Mouse (Mus musculus) layer of hippocampus, adult 9-10 months (tissue): ENCODE results near the gene Chchd6.

ENCODE experiments used
- DNase-seq: peaks from one replicate; pipeline ENCODE4 v3.0.0; 2022; ENCODE audit warnings: low spot score

Chchd6 gene

DNA sequence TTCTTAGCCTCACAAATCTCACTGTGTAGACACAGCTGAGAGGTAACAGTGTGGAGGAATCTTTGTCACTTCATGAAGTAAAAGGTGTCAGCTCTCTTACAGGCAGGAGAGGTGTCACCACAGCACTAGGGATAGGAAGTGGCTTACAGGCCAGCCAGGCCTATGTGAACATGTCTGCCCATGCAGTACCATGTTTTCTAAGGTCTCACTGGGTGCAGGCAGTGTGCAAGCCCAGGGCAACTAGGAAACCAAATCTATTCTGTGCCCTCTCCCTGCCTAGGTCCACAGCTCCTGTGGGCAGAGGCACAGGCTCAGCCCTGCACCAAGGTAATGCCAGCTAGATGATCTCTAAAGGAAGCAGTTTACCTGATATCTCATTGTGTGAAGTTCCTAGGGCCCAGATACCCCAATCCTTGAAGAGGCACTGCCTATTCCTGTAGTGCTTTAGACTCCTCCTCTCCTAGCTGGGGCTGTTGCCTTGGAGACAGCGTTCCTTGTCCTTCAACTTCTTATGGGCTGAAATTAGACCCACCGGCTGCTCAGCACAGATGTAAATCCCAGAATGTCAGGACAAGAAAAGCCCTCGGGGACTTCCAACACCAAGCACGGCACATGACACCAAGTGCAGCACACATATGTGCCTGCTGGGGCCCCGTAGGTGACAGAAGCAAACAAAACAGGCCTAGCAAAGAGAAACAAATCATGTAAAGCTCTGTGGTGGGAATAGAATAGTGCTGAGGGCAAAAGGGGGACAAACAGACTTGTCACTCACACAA, 10.6 kb downstream of the Chchd6 start:
- peak; percentile 25 for DNase-seq

DNA sequence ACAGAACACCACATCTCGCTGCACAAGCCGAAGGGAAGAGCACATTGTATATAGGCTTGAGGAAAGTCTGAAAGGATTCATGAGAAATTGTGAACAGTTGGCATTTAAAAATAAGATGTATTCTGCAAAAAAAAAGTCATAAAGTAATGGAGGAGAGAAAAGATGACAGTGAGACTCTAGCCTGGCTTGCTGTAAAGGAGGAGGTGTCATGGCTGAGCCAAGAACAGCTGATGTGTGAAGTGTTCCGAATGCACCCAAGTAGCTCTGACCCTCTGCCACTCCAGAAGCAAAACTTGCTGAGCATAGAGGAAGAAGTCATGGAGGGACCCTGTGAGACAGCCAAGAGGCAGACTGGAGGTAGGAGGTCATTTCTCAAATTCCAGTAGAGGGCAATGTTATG, 12.3 kb downstream of the Chchd6 start:
- no peak for DNase-seq

DNA sequence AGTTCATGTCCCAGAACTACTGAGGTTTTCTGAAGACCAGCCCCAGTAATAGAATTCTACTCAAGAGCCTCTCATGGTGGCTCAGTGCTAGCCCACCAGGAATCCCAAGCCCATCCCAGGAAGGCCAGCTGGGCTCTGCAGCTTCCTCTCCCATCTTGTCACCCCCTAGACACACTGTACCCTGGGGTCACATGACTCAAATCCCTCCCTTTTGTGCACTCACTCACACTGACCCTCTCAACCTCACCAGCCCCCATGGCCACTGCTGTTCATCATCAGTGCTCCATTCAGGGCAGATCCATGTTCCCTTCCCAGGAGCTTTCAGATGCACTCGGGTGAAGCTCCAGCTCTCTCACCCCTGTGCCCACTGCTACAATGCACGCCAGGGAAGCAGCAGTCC, 20.8 kb downstream of the Chchd6 start:
- no peak for DNase-seq

DNA sequence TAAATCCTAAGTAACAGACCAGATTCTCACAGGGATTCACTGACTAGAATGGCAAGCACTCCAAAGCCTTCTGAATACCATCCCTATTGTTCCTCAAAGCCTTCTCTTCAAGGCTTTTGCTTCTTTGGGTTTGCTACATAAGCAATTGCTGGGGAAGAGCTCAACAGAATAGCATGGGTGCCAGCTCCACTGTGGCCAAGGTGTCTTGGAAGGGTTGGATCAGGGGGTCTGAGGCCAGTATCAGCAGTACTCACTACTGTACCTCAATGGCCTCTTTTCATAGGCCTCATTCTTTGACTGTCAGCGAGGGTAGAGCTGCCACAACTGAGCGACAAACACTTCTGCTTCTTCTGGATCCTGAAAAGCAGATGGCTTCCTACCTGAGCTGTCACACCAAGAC, 21.7 kb downstream of the Chchd6 start:
- DNase-seq, result no peak

DNA sequence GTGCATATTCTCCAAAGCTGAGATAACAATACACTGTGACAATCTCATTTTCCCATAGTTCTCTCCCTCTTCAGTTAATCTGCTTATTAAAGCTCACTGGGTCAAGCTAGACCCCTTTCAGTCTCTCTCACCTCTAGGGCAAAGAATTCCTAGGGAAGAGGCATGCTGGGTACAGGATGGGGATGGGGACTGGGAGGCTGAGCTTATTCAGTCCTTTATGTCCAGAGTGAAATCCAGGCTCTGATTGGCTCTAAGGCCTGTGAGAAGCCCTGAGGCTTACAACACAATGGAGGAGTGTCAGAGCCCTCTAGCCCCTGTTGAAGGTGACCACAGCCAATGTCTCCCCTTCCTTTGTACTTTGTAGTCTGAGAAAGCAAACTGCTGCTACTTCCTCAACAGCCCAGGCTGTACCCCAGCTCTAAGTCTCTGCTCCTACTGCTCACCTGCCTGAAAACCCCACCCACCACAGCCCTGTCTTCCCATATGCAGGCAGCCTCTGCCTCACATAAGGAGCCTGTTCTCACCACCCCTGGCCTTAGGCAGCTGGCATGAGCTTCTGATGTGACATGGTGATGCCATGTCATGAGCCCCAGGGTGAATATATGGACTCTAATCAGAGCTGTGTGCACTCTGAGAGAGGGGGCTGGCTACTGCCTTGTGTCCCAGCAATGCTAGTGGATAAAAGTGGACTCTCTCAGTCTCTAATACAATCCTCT, 22.4 kb downstream of the Chchd6 start:
- DNase-seq, result no peak

DNA sequence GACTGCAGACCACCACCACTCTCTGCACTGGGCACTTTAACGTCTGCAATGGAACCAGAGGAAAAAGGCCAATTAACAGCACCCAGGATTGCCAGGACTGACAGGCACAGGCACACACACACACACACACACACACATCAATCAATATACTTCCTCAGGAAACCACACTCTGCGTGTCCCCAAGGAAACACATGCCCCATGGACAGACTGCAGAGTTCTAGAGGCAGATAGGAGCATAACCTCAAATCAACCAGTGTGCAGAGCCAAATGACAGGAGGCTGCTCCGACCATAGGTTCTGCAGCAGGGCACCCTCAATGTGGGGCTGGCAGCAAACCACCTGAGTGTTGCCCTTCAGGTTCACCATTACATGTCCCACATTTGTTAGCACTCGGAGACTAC, 26.1 kb downstream of the Chchd6 start:
- no peak for DNase-seq

DNA sequence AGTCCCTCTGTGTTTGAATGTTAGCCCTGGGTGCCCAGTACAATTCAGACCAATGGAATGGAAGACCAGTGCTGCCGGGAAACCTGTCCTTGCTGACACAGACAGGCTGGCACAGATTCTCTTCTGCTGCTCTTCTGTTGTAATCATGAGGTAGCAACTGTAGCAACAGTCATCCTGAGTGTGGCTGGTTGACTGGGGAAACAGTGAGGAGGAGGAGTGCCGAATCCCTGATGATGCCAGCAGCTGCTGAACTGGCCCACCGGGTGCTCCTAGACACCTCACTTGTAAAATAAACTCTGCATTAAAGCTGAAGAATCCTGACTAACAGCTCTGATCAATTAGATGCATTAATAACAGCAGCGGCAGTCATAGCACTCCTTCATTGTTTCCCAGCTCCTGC, 28.7 kb downstream of the Chchd6 start:
- no peak for DNase-seq

DNA sequence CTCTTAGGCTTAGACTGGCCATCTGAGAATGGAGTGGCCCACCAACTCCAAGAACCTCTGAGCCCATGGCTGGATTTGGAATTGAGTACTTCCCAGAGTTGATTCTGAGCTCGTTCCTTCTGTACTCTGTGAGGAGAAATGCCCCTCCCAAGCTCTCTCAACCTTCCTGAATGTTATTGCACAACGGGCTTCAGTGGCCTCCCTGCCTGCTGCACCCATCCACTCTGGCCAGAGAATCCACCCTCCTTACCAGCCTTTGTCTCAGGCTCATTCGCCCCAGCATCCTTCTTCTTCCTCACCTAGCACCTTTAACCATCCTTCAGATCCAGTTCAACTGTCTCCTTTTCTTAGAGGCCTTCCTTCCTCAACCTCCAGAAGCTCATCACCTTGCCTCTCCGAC, 32.1 kb downstream of the Chchd6 start:
- no peak for DNase-seq

DNA sequence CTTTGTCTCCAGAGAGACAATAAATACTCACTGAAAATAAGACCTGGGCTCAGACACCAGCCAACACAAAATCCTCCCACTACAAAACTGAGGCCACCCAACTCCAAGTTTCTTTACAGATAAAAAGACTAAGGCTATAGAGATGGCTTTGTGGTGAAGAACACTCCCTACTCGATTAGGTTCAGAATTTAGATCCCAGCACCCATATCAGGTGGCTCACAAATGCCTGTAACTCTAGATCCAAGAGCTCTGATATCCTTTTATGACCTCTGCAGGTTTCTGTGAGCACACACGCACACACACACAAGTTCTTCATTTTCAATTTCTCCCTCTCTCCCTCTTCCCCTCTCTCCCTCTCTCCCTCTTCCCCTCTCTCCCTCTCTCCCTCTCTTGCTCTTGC, 34.6 kb downstream of the Chchd6 start:
- DNase-seq, result no peak

DNA sequence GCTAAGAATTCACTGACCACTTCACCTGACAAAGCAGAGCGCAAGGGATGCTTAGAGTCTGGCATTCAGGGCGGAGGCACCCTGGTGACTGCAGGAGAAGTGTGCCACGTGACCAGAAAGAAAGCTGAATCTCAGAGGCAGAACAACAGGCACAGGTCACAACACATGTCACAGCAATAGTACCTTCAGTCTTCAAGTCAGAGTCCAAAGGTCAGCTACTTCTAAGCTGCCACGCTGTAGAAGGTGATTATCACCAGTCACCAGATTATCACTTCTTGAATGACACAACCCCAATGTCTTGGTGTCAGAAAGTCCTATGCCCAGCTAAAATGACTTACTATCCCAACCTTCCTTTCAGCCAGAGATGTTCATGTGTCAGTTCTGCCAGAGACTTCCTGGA, 37.8 kb downstream of the Chchd6 start:
- no peak for DNase-seq

DNA sequence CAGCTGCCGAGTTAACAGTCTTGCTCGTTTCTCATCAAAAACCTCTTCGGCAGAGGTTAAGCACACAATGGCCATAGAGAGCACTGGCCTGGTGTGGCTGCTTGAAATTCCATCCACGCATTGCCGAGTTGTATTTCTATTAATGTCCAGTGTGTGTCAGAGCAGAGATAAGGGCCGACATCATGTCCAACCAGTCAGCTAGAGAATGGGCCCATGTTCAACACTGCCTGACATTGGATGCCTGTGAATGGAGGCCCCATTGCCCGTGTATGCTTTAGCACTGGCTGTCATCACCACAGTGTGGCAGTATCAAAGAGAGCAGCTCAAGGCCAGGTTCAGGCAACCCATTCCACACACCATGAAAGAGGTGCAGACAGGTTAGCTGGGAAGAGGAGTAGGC, 38.9 kb downstream of the Chchd6 start:
- DNase-seq, result no peak

DNA sequence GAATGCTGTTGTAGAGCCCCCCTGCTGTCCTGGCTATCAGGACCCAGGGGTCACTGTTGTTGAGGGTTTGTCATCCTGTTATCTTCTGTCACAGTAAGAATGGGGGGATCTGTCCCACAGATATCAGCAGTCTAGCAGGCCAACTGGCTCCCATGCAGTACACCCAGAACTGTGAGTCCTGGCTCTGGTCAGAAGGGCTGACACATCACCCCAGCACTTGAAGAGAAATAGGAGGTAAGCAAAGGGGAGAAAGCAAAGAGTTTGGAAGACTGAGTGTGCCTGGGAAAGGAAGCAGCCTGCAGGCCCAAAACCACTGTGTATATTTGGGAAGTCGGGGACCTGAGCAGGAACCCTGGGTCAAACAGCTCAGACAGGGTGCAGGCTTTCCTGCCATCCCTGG, 39.5 kb downstream of the Chchd6 start:
- DNase-seq, result no peak

DNA sequence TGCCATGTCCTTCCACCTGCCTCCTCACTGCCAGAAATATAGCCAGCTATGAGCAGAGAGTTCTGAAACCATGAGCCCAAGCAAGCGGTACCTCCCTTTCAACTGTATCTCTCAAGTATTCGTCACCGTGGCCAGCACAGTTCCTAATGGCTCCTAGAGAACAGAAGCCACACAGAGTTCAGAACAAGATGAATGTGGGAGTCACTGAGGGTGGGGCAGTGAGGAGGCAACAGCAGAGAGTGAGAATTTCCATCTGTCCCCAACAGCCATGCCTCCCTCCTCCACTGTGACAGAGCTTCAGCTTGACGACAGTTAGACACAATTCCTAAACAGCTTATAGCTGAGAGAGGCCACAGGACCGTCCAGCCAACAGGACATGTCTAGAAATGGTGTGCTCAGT, 41.4 kb downstream of the Chchd6 start:
- no peak for DNase-seq

DNA sequence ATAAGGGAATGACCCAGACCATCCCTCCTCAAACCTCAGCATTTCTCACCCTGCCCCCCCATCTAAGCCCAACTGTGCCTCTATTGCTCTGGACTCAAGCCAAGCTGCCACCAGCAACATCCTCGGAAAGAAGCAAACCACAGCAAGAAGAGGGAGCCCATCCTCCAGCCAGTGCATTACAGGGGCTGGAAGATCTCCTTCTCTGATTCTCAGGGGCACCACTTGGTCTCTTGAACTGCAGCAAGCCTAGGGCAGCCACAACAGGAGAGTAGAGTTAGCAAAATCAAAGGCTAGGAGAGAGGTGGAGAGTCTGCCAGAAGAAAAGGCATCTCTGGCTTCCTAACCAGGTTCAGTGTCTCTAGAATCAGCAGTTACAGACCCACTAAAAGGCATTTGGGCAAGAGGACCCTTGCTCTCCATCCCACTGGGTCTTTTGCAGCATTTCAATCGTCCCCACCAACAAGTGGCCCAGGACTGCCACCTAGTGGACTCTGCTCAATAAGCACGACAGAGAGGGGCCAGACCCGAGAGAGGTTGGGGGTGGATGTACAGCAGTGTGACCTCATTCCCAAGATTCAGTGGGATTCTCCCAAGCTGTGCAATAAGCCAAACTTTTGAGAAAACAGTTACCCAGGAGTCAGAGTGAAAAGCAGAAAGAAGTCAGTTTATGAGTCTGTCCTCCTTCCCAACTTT, 42.3 kb downstream of the Chchd6 start:
- peak; percentile 77 for DNase-seq

DNA sequence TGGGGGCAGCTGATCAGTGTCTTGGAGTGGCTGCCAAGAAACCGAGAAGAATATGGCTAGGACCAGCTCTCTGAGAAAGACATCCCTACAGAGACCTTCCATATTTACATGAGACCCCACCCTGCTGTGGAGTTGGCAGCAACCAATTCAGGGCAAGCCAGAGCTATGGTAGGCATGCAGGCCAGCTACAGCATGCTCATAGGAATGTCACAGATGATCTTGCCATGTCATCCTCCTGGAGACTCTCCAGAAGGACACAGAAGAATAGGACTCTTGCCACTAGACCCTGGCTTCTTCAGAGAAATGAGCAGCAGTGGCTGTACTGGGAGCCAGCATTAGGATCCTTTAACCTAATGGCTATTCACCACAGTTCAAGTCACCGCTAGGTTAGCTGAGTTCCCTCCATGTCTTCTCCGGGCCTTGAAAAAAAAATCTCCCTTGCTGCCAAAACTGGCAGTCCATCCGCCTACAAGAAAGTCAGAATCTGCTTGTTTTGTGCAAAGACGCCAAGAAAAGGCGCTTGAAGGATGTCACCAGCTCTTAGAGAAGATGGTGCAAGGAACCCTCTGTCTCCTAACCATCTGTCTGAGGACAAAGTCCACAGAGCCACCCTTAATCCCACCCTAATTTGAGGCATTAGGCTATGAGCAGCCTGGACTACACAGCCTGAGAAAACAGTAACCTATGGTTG, 43.0 kb downstream of the Chchd6 start:
- DNase-seq, result no peak

DNA sequence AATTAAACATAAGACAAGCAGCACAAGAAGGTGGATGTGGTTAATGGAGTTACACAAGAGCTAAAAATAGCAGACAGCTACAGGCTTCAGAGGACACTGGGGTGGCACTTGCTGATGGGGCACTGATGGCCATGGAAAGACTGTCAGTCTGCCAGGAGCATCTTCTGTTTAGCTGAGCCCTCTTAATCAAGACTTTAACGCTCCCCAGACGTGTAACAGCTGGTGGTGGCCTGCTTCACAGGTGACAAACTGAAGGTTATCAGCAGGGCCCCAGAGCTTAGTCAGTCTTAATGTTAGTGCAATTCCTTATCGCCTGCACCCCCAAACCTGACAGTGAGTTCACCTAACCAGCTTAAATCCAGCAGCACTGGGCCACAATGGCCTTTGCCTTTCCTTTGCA, 46.3 kb downstream of the Chchd6 start:
- DNase-seq, result no peak

DNA sequence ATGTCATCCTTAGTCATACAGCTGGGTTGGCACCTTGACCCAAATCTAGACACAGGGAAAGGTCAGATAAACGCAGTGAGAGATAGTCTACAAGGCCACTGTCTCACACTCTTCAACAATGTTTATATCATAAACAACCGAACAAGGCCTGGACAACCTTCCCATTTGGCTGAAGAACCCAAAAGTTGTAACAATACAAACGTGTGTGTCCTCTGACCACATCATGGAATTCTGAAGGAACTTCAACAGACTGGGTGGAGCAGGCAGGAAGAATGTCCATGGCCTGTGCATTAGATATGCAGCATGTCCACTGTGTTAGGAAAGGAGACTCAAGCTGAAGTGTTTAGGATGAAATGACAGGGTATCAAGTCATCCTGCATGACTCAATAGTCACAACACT, 47.5 kb downstream of the Chchd6 start:
- DNase-seq, result no peak

DNA sequence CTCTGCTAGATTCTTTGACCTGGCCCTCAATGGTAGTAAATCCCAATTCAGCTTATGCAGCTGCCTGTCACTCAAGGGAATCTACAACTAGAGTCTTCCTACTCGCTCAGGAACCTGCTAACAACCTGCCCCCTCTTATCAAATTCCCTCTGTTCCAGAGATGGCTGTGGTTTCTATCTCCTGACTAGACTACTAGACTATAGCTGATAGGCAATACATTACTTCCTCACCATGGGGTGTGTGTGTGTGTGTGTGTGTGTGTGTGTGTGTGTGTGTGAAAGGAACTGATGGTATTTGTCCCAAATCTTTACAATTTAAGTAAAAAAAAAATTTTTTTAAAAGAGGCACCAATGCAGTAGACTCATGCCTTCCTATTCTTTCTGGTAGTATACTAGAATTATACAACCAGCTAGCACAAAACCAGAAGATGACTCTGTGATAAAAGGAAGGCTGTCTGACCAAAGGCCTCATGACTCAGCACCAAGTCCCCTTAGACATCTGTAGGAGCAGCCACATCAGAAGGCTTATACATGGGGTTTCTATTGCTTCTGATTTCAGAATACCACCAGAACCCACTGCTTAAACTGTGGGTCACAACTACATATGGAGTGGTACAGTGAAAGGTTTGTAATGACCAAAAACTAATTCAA, 57.2 kb downstream of the Chchd6 start:
- DNase-seq, result no peak

DNA sequence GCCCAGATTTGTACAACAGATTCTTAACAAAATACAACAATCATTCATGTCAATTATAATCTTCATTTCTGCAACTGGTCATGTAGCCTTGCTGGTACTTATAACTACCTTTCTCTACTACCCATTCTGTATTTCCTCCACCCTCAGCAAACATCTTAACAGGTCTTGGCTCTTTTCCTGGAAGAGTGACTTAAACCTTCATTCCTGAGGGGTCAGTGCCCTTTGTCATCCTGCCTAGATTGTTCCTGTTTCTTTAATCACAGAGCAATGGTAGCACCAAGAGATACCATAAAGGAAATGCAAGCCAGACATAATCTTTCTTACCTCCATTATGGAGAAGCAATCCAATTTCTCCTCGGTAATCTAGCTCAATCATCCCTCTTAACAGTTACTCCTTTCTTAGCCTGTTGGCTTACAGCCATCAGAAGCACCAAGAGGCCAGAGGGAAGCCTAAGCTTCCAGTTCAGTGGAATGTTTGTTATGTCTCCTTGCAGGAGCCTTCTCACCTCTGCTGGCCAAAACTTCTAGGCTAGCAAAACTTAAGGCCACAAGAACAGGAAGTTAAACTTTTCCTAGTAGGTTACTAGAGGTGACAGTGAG, 59.7 kb downstream of the Chchd6 start:
- DNase-seq, result no peak

DNA sequence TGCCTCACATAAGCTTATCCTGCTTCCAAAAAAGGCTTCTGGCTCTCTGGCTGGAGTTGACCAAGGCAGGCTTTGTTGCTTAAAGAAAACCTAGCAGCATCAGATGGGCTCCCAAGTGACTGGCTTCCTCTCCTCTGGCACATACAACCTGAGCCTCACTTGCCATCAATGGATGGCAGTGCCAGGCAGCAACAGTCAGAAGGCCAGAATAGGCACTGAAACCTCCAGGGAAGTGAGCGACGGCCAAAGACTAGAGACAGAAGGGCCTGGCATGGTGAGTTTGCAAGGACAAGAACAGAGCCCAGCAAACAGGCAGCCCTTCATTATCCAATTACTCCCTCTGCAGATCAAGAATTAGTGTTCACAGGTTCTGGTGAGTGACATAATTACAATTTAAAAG, 70.7 kb downstream of the Chchd6 start:
- no peak for DNase-seq

DNA sequence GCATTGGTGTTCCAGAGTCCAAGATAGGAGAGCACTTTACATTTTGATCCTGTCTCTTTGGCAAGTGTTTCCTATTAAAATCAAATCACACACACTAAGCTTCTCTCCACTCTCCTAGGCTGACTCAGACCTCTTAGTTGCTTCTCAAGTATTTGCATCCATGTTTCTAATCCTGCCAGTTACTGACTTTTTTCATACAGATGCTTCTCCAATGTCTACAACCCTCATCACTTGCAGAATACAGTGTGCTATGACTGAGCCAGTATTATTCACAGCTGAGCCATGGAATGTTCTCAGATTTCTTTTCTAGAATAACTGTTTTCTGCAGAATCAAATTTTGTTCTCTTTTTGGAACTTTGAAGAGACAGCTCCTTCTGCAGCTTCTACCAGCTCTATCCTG, 85.3 kb downstream of the Chchd6 start:
- DNase-seq, result no peak

DNA sequence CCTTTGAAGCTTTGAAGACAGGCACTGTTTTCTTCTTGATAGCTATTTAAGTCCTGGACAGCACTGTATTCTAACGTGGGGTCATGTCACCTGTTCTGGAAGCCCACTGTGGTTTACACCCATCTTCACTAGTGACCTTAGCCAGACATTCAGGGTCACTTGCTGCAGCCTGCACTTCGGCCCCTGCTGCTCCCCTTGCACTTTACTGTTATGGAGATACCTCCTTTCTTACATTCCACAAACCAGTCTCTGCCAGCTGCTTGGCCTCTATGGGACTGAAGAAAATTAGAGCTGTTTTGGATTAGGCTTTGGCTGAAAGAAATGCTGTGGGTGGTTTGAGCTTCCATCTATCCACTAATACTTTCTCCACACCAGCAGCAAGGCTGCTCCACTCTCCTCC, 86.7 kb downstream of the Chchd6 start:
- DNase-seq, result no peak
